Mouse (Mus musculus): ENCODE data around the gene Gbf1.

- TF ChIP-seq CTCF (conservative IDR thresholded peaks at IDR 0.05; ENCODE audit: insufficient read depth, insufficient read length, low read depth, low read length) (no peak), POLR2A (IDR thresholded peaks at IDR 0.05; ENCODE audit: low read depth, low read length) (no peak)
These were observed 155.5 kb downstream of the Gbf1 start for GRCm38 (mm10) chr19:46307781-46308180.

Data from kidney, adult 2 months (tissue).